In the genomic region with DNA sequence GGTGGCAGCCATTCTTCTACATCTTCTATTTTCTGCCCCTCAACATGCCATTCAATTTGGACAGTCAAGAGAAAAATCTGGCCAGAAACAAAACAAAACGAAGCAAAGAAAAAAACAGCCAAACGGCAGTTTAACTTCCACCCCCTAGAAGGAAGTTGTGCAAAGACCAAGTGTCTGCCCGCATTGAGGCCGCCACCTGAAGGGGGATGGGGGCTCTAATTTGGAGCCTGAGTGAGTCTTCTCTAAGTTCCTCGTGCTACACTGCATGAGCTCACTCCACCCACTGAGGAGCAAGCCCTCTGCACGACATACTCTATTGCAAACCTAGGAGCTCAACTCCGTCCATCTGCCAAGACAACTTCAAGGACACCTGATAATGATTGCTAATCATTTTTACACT, we compare ENCODE assay signal across 17 mouse cellular contexts.
"Had no signal": no experiment of that assay in that cellular context is flagged by ENCODE, and none has a peak within 500 bp of the region (broad histone marks: within the 10 kb centered on the region; RNA-seq: fewer than 3 reads in every experiment).

No protein-coding gene starts in this region.

- H3K4me2 ChIP-seq: lung, embryonic 15.5 days; midbrain, embryonic 12.5 days; midbrain, embryonic 15.5 days; neural tube, embryonic 12.5 days; stomach, embryonic 15.5 days had no signal

- H3K9ac ChIP-seq: liver, embryonic 14.5 days; lung, embryonic 15.5 days; midbrain, embryonic 12.5 days; midbrain, embryonic 15.5 days; neural tube, embryonic 12.5 days; stomach, embryonic 15.5 days had no signal

- H3K4me1 ChIP-seq: lung, embryonic 15.5 days; midbrain, embryonic 12.5 days; midbrain, embryonic 15.5 days; neural tube, embryonic 12.5 days; stomach, embryonic 15.5 days had no signal

- H3K4me3 ChIP-seq: left cerebral cortex, adult 2 months; lung, embryonic 15.5 days; midbrain, embryonic 12.5 days; midbrain, embryonic 15.5 days; neural tube, embryonic 12.5 days; stomach, embryonic 15.5 days had no signal

- H3K27me3 ChIP-seq: lung, embryonic 15.5 days; midbrain, embryonic 12.5 days; midbrain, embryonic 15.5 days; neural tube, embryonic 12.5 days; stomach, embryonic 15.5 days had no signal

- H3K9me3 ChIP-seq: lung, embryonic 15.5 days; midbrain, embryonic 12.5 days; midbrain, embryonic 15.5 days; neural tube, embryonic 12.5 days; stomach, embryonic 15.5 days had no signal

- DNase-seq: kidney, adult 18-20 months; kidney, postnatal 25 days; layer of hippocampus, postnatal 36 days; lung, adult 18-20 months; lung, postnatal 10 days; lung, postnatal 36 days; right cerebral cortex, postnatal 25 days; spleen, adult 18-20 months; thymus, postnatal 25 days had no signal

- ATAC-seq: midbrain, embryonic 15.5 days had no signal

- H3K27ac ChIP-seq: kidney, postnatal 0 days; left cerebral cortex, adult 2 months; liver, embryonic 14.5 days; lung, embryonic 15.5 days; midbrain, embryonic 12.5 days; midbrain, embryonic 15.5 days; neural tube, embryonic 12.5 days; stomach, embryonic 15.5 days had no signal

- H3K36me3 ChIP-seq: lung, embryonic 15.5 days; midbrain, embryonic 12.5 days; midbrain, embryonic 15.5 days; neural tube, embryonic 12.5 days; stomach, embryonic 15.5 days had no signal
